Mouse (Mus musculus) right cerebral cortex, postnatal 36 days (tissue): ENCODE measurements around the gene Mrps7.
A peak's percentile ranks its signal among the peaks of the same experiment; 100 is the strongest.

ENCODE experiments used
- DNase-seq, 2 experiments: peaks; one replicate each; pipeline ENCODE4 v3.0.0; 2022; ENCODE audit warnings: low spot score in 2 of 2, mixed read lengths in 1 of 2

Mrps7 gene

DNA sequence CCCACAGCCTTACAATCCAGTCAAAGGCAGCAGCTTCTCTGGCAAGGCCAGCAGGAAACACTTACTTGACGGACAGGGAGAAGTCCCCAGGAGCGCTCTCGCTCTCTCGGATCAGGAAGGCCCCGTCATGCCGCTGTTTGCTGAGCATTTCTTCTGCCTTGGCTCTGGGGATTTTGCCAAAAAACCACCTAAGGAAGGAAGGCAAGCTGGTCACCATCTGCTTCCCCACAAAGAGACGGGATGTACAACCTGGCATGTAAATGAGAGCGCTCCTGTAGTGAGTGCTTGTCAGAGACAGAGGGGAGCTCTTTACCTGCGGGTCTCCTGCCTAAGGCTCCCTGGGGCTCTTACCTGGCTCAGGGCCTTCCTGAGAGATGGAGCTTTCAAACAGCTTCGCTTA lies 46.0 kb downstream of the Mrps7 start:
- DNase-seq = peak in 1 of 2 experiments; percentile 34

DNA sequence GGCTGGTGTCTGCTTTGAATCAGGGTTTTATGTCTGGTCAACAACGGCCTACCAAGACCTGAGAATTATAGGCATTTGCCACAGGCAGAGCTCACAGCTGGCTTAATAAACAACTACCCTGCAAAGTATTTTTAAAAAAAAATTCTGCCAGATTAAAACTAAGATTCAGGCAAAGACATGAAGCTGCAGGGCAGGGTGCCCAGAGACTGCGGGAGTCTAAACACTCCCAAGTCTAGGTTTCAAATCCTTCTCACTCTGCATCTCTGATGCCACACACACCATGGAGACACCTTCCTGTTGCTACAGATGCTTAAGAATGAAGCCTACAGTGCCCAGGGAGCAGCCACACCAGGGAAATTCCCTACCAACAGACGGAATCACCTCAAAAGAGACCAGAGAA lies 48.0 kb downstream of the Mrps7 start:
- no peak for DNase-seq

- peak; percentile 39 to 55 for DNase-seq
Observed at GRCm38 (mm10) chr11:115653194-115653593, 49.5 kb downstream of the Mrps7 start.

DNA sequence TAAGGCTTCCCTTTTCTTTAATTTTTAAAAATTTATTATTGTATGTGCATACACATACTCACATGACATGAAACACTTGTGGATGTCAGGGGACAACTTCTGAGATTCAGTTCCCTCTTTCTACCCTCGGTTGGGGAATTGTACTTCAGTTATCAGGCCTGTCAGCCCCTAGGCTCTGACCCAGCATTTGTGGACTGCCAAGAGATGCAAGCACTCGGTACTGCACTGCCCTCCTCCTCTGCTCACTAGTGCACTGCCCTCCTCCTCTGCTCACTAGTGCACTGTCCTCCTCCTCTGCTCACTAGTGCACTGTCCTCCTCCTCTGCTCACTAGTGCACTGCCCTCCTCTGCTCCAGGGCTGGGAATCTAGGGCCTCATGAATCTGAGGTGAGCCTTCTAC lies 50.4 kb downstream of the Mrps7 start:
- DNase-seq = no peak
